8 mouse cellular contexts compared by ENCODE assay signal in genomic region chr9:114844017-114844662, GRCm38 (mm10). TPM values are rescaled to one million over a fixed set of nuclear protein-coding genes. Genes with fewer than 3 reads are reported as not detected.
DNase-seq lines count a peak whose midpoint lies in the region; ATAC-seq and TF ChIP-seq lines count a peak whose summit lies in the region.

TSS of gene Cmtm8 (minus strand) at chr9:114844156.

- in situ Hi-C loops in CH12.LX (cut with MboI; ENCODE audit: low pct_ligation_motif_present, low pct_unique_long_range_greater_than_20kb, low sequenced_read_pairs) = no loop called here

- peak; percentile 3 for TF ChIP-seq RAD21 in CH12.LX (IDR thresholded peaks at IDR 0.05; ENCODE audit: low read depth, low read length)

- no peak within 1 kb of the TSS for H3K27ac ChIP-seq in CH12.LX (ENCODE audit: insufficient read depth, low read depth)
- 0 out of 2 replicates have a peak within 1 kb of the TSS, but pooled peaks have one; percentile 31 for H3K27ac ChIP-seq in forebrain, embryonic 12.5 days
- H3K27ac ChIP-seq in heart, postnatal 0 days (ENCODE audit: low read depth) = peak within 1 kb of the TSS; percentile 23
- H3K27ac ChIP-seq in lung, embryonic 15.5 days = peak within 1 kb of the TSS; percentile 91
- H3K27ac ChIP-seq in neural tube, embryonic 15.5 days (replicated peaks) = no peak within 1 kb of the TSS

- H3K9me3 ChIP-seq in CH12.LX (replicated peaks; ENCODE audit: low read length) = peaks cover 2% of the 10 kb centered on the region
- no peaks in the 10 kb centered on the region for H3K9me3 ChIP-seq in forebrain, embryonic 12.5 days
- H3K9me3 ChIP-seq in heart, postnatal 0 days (replicated peaks; ENCODE audit: control insufficient read depth, low read length) = no peaks in the 10 kb centered on the region
- H3K9me3 ChIP-seq in lung, embryonic 15.5 days = no peaks in the 10 kb centered on the region
- H3K9me3 ChIP-seq in neural tube, embryonic 15.5 days (replicated peaks) = no peaks in the 10 kb centered on the region

- peak within 1 kb of the TSS; percentile 46 to 68 (median 67) for H3K4me3 ChIP-seq in CH12.LX (replicated peaks in 1 of 3; ENCODE audit: low read depth in 2 of 3, low read length in 2 of 3, poor library complexity in 1 of 3)
- peak within 1 kb of the TSS; percentile 65 for H3K4me3 ChIP-seq in forebrain, embryonic 12.5 days (replicated peaks)
- peak within 1 kb of the TSS; percentile 75 for H3K4me3 ChIP-seq in heart, postnatal 0 days (ENCODE audit: low read depth, low read length)
- H3K4me3 ChIP-seq in lung, embryonic 15.5 days = peak within 1 kb of the TSS; percentile 69
- H3K4me3 ChIP-seq in neural tube, embryonic 15.5 days (replicated peaks) = peak within 1 kb of the TSS; percentile 63

- peaks cover 0 to 6% of the 10 kb centered on the region in 2 experiments; a peak in 1 of 4 replicates for H3K4me1 ChIP-seq in CH12.LX (ENCODE audit: control insufficient read depth in 1 of 2, insufficient read depth in 2 of 2)
- H3K4me1 ChIP-seq in forebrain, embryonic 12.5 days = peaks cover 16% of the 10 kb centered on the region
- no peaks in the 10 kb centered on the region for H3K4me1 ChIP-seq in heart, postnatal 0 days (ENCODE audit: control insufficient read depth, insufficient read depth)
- peaks cover 27% of the 10 kb centered on the region for H3K4me1 ChIP-seq in lung, embryonic 15.5 days
- peaks cover 15% of the 10 kb centered on the region for H3K4me1 ChIP-seq in neural tube, embryonic 15.5 days

- dilution Hi-C loops in CH12.LX (cut with MboI; ENCODE audit: extremely low pct_ligation_motif_present, extremely low pct_unique_long_range_greater_than_20kb, low sequenced_read_pairs) = no loop called here

- no peak for TF ChIP-seq EP300 in CH12.LX (IDR thresholded peaks at IDR 0.05; ENCODE audit: low read length)
- TF ChIP-seq EP300 in heart, postnatal 0 days (IDR thresholded peaks at IDR 0.05; ENCODE audit: low read depth) = no peak

- H3K79me2 ChIP-seq in CH12.LX (replicated peaks; ENCODE audit: control insufficient read depth, extremely low read depth, insufficient read depth, poor library complexity, severe bottlenecking) = no peaks in the 10 kb centered on the region

- H3K27me3 ChIP-seq in CH12.LX (replicated peaks) = peaks cover 7% of the 10 kb centered on the region
- peaks cover 30% of the 10 kb centered on the region for H3K27me3 ChIP-seq in forebrain, embryonic 12.5 days
- no peaks in the 10 kb centered on the region for H3K27me3 ChIP-seq in heart, postnatal 0 days (ENCODE audit: control insufficient read depth, insufficient read depth, low read length)
- H3K27me3 ChIP-seq in lung, embryonic 15.5 days = no peaks in the 10 kb centered on the region
- H3K27me3 ChIP-seq in neural tube, embryonic 15.5 days (replicated peaks) = peaks cover 40% of the 10 kb centered on the region

- H3K36me3 ChIP-seq in CH12.LX (replicated peaks in 1 of 2; ENCODE audit: control insufficient read depth in 1 of 2, insufficient read depth in 1 of 2, low read length in 1 of 2) = peaks cover 0 to 4% of the 10 kb centered on the region in 2 experiments
- no peaks in the 10 kb centered on the region for H3K36me3 ChIP-seq in forebrain, embryonic 12.5 days (replicated peaks)
- no peaks in the 10 kb centered on the region for H3K36me3 ChIP-seq in heart, postnatal 0 days (replicated peaks; ENCODE audit: control insufficient read depth, insufficient read depth, low read length)
- no peaks in the 10 kb centered on the region; the same call in 1 of the 2 replicates for H3K36me3 ChIP-seq in lung, embryonic 15.5 days
- H3K36me3 ChIP-seq in neural tube, embryonic 15.5 days = no peaks in the 10 kb centered on the region

- ATAC-seq in forebrain, embryonic 12.5 days (ENCODE audit: low FRiP score) = peak; percentile 88
- ATAC-seq in heart, postnatal 0 days (ENCODE audit: insufficient read depth, low read depth) = peak; percentile 82
- ATAC-seq in lung, embryonic 15.5 days (ENCODE audit: borderline replicate concordance, extremely low read depth, low FRiP score, low TSS enrichment) = peak; percentile 91
- peak; percentile 65; the same call in 1 of the 2 replicates for ATAC-seq in neural tube, embryonic 15.5 days (ENCODE audit: low FRiP score)

- H3K9ac ChIP-seq in CH12.LX (ENCODE audit: insufficient read depth, low read depth) = peak within 1 kb of the TSS; percentile 11
- H3K9ac ChIP-seq in forebrain, embryonic 12.5 days = peak within 1 kb of the TSS; percentile 71
- H3K9ac ChIP-seq in heart, postnatal 0 days (replicated peaks; ENCODE audit: low read depth, low read length) = peak within 1 kb of the TSS; percentile 57
- peak within 1 kb of the TSS; percentile 67 for H3K9ac ChIP-seq in lung, embryonic 15.5 days
- peak within 1 kb of the TSS; percentile 61 for H3K9ac ChIP-seq in neural tube, embryonic 15.5 days (replicated peaks)

- H3K4me2 ChIP-seq in CH12.LX (ENCODE audit: insufficient read depth, low read depth, poor library complexity, severe bottlenecking) = peak within 1 kb of the TSS; percentile 75
- H3K4me2 ChIP-seq in forebrain, embryonic 12.5 days = peak within 1 kb of the TSS; percentile 97
- peak within 1 kb of the TSS; percentile 98 for H3K4me2 ChIP-seq in heart, postnatal 0 days (ENCODE audit: low read depth, low read length)
- H3K4me2 ChIP-seq in lung, embryonic 15.5 days = peak within 1 kb of the TSS; percentile 89
- peak within 1 kb of the TSS; percentile 100 for H3K4me2 ChIP-seq in neural tube, embryonic 15.5 days

- TF ChIP-seq CTCF in CH12.LX (conservative IDR thresholded peaks at IDR 0.05 in 1 of 2, IDR thresholded peaks at IDR 0.05 in 1 of 2; ENCODE audit: low read depth in 2 of 2, low read length in 2 of 2) = peak in 1 of 2 experiments; percentile 48; a peak in 2 of 4 replicates
- TF ChIP-seq CTCF in heart, postnatal 0 days (IDR thresholded peaks at IDR 0.05; ENCODE audit: low read depth) = peak; percentile 7; the same call in 1 of the 2 replicates

- DNase-seq in CH12.LX (ENCODE audit: extremely low read depth) = peak; percentile 75
- peak; percentile 20 for DNase-seq in brain, adult 2 months (ENCODE audit: low read depth, low spot score)
- peak; percentile 48 for DNase-seq in heart, postnatal 0 days (ENCODE audit: low spot score)
- DNase-seq in kidney, postnatal 25 days = peak; percentile 87 to 95
- peak; percentile 30 to 44 for DNase-seq in thymus, adult 18-20 months

- WGBS in forebrain, embryonic 12.5 days = under 1% methylated on average over 34 of the region's 43 CpGs
- WGBS in heart, postnatal 0 days = 1% methylated on average over 33 of the region's 43 CpGs
- WGBS in lung, embryonic 15.5 days = under 1% methylated on average over 34 of the region's 43 CpGs
- WGBS in neural tube, embryonic 15.5 days = under 1% methylated on average over 37 of the region's 43 CpGs

- TF ChIP-seq POLR2A in CH12.LX (IDR thresholded peaks at IDR 0.05; ENCODE audit: low read depth, low read length) = peak; percentile 55

TF ChIP-seq in CH12.LX, 34 proteins besides CTCF, POLR2A, EP300 and RAD21 (continues in another document):
- TF ChIP-seq CHD1 (IDR thresholded peaks at IDR 0.05; ENCODE audit: low read depth, low read length) (no peak), ZMIZ1 (IDR thresholded peaks at IDR 0.05; ENCODE audit: low read depth, low read length) (peak; percentile 26), MAZ (IDR thresholded peaks at IDR 0.05; ENCODE audit: low read depth, low read length) (no peak; the same call in 1 of the 2 replicates), CHD2 (IDR thresholded peaks at IDR 0.05; ENCODE audit: low read length) (no peak; the same call in 1 of the 2 replicates), TCF12 (IDR thresholded peaks at IDR 0.05; ENCODE audit: low read depth, low read length) (peak; percentile 49; the same call in 1 of the 2 replicates), HCFC1 (IDR thresholded peaks at IDR 0.05; ENCODE audit: low read depth, low read length) (no peak), ETS1 (conservative IDR thresholded peaks at IDR 0.05; ENCODE audit: low read depth, low read length) (0 out of 2 replicates have a peak, but pooled peaks have one; percentile 8), ZC3H11A (IDR thresholded peaks at IDR 0.05; ENCODE audit: low read depth, low read length) (no peak), GABPA (IDR thresholded peaks at IDR 0.05; ENCODE audit: insufficient replicate concordance, low read depth, low read length) (no peak), RCOR1 (conservative IDR thresholded peaks at IDR 0.05; ENCODE audit: low read depth, low read length) (no peak), KAT2A (IDR thresholded peaks at IDR 0.05; ENCODE audit: insufficient replicate concordance, low read length) (no peak), ZKSCAN1 (IDR thresholded peaks at IDR 0.05; ENCODE audit: borderline replicate concordance, low read depth, low read length) (no peak), SIN3A (IDR thresholded peaks at IDR 0.05; ENCODE audit: low read length) (peak; percentile 42; the same call in 1 of the 2 replicates), USF2 (conservative IDR thresholded peaks at IDR 0.05; ENCODE audit: low read depth, low read length) (no peak), MEF2A (IDR thresholded peaks at IDR 0.05; ENCODE audit: borderline replicate concordance, low read depth, low read length) (no peak; the same call in 1 of the 2 replicates), E2F4 (IDR thresholded peaks at IDR 0.05; ENCODE audit: insufficient replicate concordance, low read depth, low read length) (no peak), SMC3 (IDR thresholded peaks at IDR 0.05; ENCODE audit: low read depth, low read length) (peak; percentile 19; the same call in 1 of the 2 replicates), UBTF (IDR thresholded peaks at IDR 0.05; ENCODE audit: low read depth, low read length) (peak; percentile 32; the same call in 1 of the 2 replicates), USF1 (IDR thresholded peaks at IDR 0.05; ENCODE audit: low read depth, low read length) (no peak), MAX (IDR thresholded peaks at IDR 0.05; ENCODE audit: low read length) (0 out of 2 replicates have a peak, but pooled peaks have one; percentile 8), PAX5 (IDR thresholded peaks at IDR 0.05; ENCODE audit: low read length) (no peak), TBP (conservative IDR thresholded peaks at IDR 0.05; ENCODE audit: low read depth, low read length) (no peak), JUND (conservative IDR thresholded peaks at IDR 0.05; ENCODE audit: low read depth, low read length) (no peak)

RNA-seq across cellular contexts. Expression of gene Cmtm8, which starts in this region (rescaled TPM):
- total RNA-seq in CH12.LX (2012; rRNA removed) (1.8 and 2.7 TPM in 2 replicates), CH12.LX (2014; rRNA removed) (1.4 and 1.6 TPM in 2 replicates)
- 4.1 and 4.4 TPM in 2 replicates for polyA plus RNA-seq in CH12.LX (2012; ENCODE audit: insufficient read length, low read depth)
- 15.1 and 17.0 TPM in 2 replicates for polyA plus RNA-seq in forebrain, embryonic 12.5 days (2016; fragmentation: Nextera tagmentation; extraction: Ambion mirVana)
- total RNA-seq in heart, postnatal 0 days (2014; rRNA removed; ENCODE audit: low replicate concordance) = 14.8 and 17.5 TPM in 2 replicates
- 13.3 and 14.4 TPM in 2 replicates for polyA plus RNA-seq in heart, postnatal 0 days (2015; fragmentation: Nextera tagmentation; extraction: Ambion mirVana)
- 93.2 and 102 TPM in 2 replicates for polyA plus RNA-seq in lung, embryonic 15.5 days (2015; fragmentation: Nextera tagmentation; extraction: Ambion mirVana)
- polyA plus RNA-seq in neural tube, embryonic 15.5 days (2015; fragmentation: Nextera tagmentation; extraction: Ambion mirVana) = 10.9 and 13.4 TPM in 2 replicates

Comparison
In these comparisons a context has a peak if more than half of its experiments do, and no peak if none do; other contexts are left out.
1. DNase-seq: peak in every context shown above with its lines; median percentile 91 in kidney, postnatal 25 days; 75 in CH12.LX; 48 in heart, postnatal 0 days; 37 in thymus, adult 18-20 months; 20 in brain, adult 2 months.
2. H3K27ac ChIP-seq: peak in forebrain, embryonic 12.5 days (single experiment), heart, postnatal 0 days (single experiment) and lung, embryonic 15.5 days (single experiment); none in CH12.LX (single experiment) and neural tube, embryonic 15.5 days (single experiment).
3. H3K9ac ChIP-seq: peak in every context shown above with its lines; median percentile 71 in forebrain, embryonic 12.5 days; 67 in lung, embryonic 15.5 days; 61 in neural tube, embryonic 15.5 days; 57 in heart, postnatal 0 days; 11 in CH12.LX.
4. Peak in every context shown above with its lines, with median percentiles within 50 percentile points of each other: H3K4me2 ChIP-seq, H3K4me3 ChIP-seq and ATAC-seq.